Mouse (Mus musculus): Measurements from ENCODE around the gene N4bp2. TPM values are rescaled to one million over a fixed set of nuclear protein-coding genes. Genes with fewer than 3 reads are reported as not detected.

N4bp2 gene
- total and polyA plus RNA-seq, 2 experiments from 2014 or later, result 12.0 to 33.0 TPM

- Histone ChIP-seq H3K27me3 (ENCODE audit: insufficient read depth, low read length) (no peaks in the 10 kb centered on the region), H3K27ac (ENCODE audit: low read depth, low read length) (no peak overlapping the region), H3K9ac (replicated peaks; ENCODE audit: low read length, poor library complexity, severe bottlenecking) (no peak overlapping the region), H3K4me2 (ENCODE audit: low read depth, low read length, poor library complexity, severe bottlenecking) (no peak overlapping the region), H3K4me3 (ENCODE audit: low read depth, low read length) (no peak overlapping the region), H3K36me3 (ENCODE audit: insufficient read depth, low read length) (peaks cover 9% of the 10 kb centered on the region; the same call in 1 of the 2 replicates), H3K4me1 (ENCODE audit: insufficient read depth, low read length) (no peaks in the 10 kb centered on the region), H3K9me3 (ENCODE audit: low read length) (no peaks in the 10 kb centered on the region)
- no peak for ATAC-seq (ENCODE audit: low FRiP score)
- DNase-seq (ENCODE audit: low spot score), result no peak
- 22% methylated on average over 3 of the region's 3 CpGs for WGBS
- no peak for TF ChIP-seq CTCF (IDR thresholded peaks at IDR 0.05)
These were observed 16.2 kb downstream of the N4bp2 start for GRCm38 (mm10) chr5:65779401-65780063.

- Histone ChIP-seq H3K27me3 (ENCODE audit: insufficient read depth, low read length) (no peaks in the 10 kb centered on the region), H3K9ac (replicated peaks; ENCODE audit: low read length, poor library complexity, severe bottlenecking) (no peak overlapping the region), H3K36me3 (ENCODE audit: insufficient read depth, low read length) (peaks cover 7% of the 10 kb centered on the region; the same call in 1 of the 2 replicates), H3K4me1 (ENCODE audit: insufficient read depth, low read length) (no peaks in the 10 kb centered on the region), H3K9me3 (ENCODE audit: low read length) (no peaks in the 10 kb centered on the region), H3K27ac (ENCODE audit: low read depth, low read length) (no peak overlapping the region), H3K4me2 (ENCODE audit: low read depth, low read length, poor library complexity, severe bottlenecking) (no peak overlapping the region), H3K4me3 (ENCODE audit: low read depth, low read length) (no peak overlapping the region)
- ATAC-seq (ENCODE audit: low FRiP score) (no peak), DNase-seq (ENCODE audit: low spot score) (no peak)
- TF ChIP-seq CTCF (IDR thresholded peaks at IDR 0.05), result no peak
- 83% methylated on average over 5 of the region's 5 CpGs for WGBS
These were observed 17.9 kb downstream of the N4bp2 start for GRCm38 (mm10) chr5:65781147-65781715.

- Histone ChIP-seq H3K4me1 (ENCODE audit: insufficient read depth, low read length) (no peaks in the 10 kb centered on the region), H3K27ac (ENCODE audit: low read depth, low read length) (no peak overlapping the region), H3K4me3 (ENCODE audit: low read depth, low read length) (no peak overlapping the region), H3K27me3 (ENCODE audit: insufficient read depth, low read length) (no peaks in the 10 kb centered on the region), H3K36me3 (ENCODE audit: insufficient read depth, low read length) (peaks cover 1% of the 10 kb centered on the region; the same call in 1 of the 2 replicates), H3K9me3 (ENCODE audit: low read length) (no peaks in the 10 kb centered on the region), H3K9ac (replicated peaks; ENCODE audit: low read length, poor library complexity, severe bottlenecking) (no peak overlapping the region), H3K4me2 (ENCODE audit: low read depth, low read length, poor library complexity, severe bottlenecking) (no peak overlapping the region)
- no peak for DNase-seq (ENCODE audit: low spot score)
- TF ChIP-seq CTCF (IDR thresholded peaks at IDR 0.05), result no peak
- no peak for ATAC-seq (ENCODE audit: low FRiP score)
- WGBS, result 91% methylated on average over 13 of the region's 13 CpGs
These were observed 18.7 kb downstream of the N4bp2 start for GRCm38 (mm10) chr5:65781769-65782715.

GRCm38 (mm10) chr5:65790604-65791225 is 27.4 kb downstream of the N4bp2 start:
- 81% methylated on average over 16 of the region's 16 CpGs for WGBS
- Histone ChIP-seq H3K4me2 (ENCODE audit: low read depth, low read length, poor library complexity, severe bottlenecking) (no peak overlapping the region), H3K9ac (replicated peaks; ENCODE audit: low read length, poor library complexity, severe bottlenecking) (no peak overlapping the region), H3K27ac (ENCODE audit: low read depth, low read length) (no peak overlapping the region), H3K4me1 (ENCODE audit: insufficient read depth, low read length) (no peaks in the 10 kb centered on the region), H3K9me3 (ENCODE audit: low read length) (no peaks in the 10 kb centered on the region), H3K27me3 (ENCODE audit: insufficient read depth, low read length) (no peaks in the 10 kb centered on the region), H3K36me3 (ENCODE audit: insufficient read depth, low read length) (peaks cover 19% of the 10 kb centered on the region; the same call in 1 of the 2 replicates), H3K4me3 (ENCODE audit: low read depth, low read length) (no peak overlapping the region)
- TF ChIP-seq CTCF (IDR thresholded peaks at IDR 0.05), result no peak
- no peak for DNase-seq (ENCODE audit: low spot score)
- no peak for ATAC-seq (ENCODE audit: low FRiP score)

- Histone ChIP-seq H3K9ac (replicated peaks; ENCODE audit: low read length, poor library complexity, severe bottlenecking) (no peak overlapping the region), H3K27ac (ENCODE audit: low read depth, low read length) (no peak overlapping the region), H3K4me1 (ENCODE audit: insufficient read depth, low read length) (no peaks in the 10 kb centered on the region), H3K9me3 (ENCODE audit: low read length) (no peaks in the 10 kb centered on the region), H3K27me3 (ENCODE audit: insufficient read depth, low read length) (no peaks in the 10 kb centered on the region), H3K36me3 (ENCODE audit: insufficient read depth, low read length) (peaks cover 23% of the 10 kb centered on the region; the same call in 1 of the 2 replicates), H3K4me3 (ENCODE audit: low read depth, low read length) (no peak overlapping the region), H3K4me2 (ENCODE audit: low read depth, low read length, poor library complexity, severe bottlenecking) (no peak overlapping the region)
- ATAC-seq (ENCODE audit: low FRiP score), result no peak
- DNase-seq (ENCODE audit: low spot score), result no peak
- 89% methylated on average over 3 of the region's 3 CpGs for WGBS
- TF ChIP-seq CTCF (IDR thresholded peaks at IDR 0.05), result no peak
These were observed 30.9 kb downstream of the N4bp2 start for GRCm38 (mm10) chr5:65794202-65794601.
